Mouse (Mus musculus) liver, embryonic 13.5 days (tissue): ENCODE measurements around the gene Gm527. TPM values are rescaled to one million over a fixed set of nuclear protein-coding genes. Genes with fewer than 3 reads are reported as not detected.

ENCODE experiments used
- ATAC-seq: fragments of 200-750 bp; cut with Nextera tagmentation; 2 replicates; pipeline ENCODE4 v1.8.0; 2017; ENCODE audit warnings: low read depth, mild to moderate bottlenecking, moderate number of reproducible peaks, moderate library complexity
- DNase-seq: peaks from one replicate; pipeline ENCODE4 v3.0.0; 2022
- H3K27ac ChIP-seq: fragments of 300-500 bp; sonication (generic); 2 replicates; pipeline ENCODE4 v1.5.1; 2015; ENCODE audit warnings: moderate library complexity, mild to moderate bottlenecking, inconsistent platforms
- H3K27me3 ChIP-seq: fragments of 300-500 bp; sonication (generic); 2 replicates; pipeline ENCODE4 v1.6.1; 2015; ENCODE audit warnings: mild to moderate bottlenecking, inconsistent platforms
- H3K36me3 ChIP-seq: fragments of 300-500 bp; sonication (generic); 2 replicates; pipeline ENCODE4 v1.6.1; 2015; ENCODE audit warnings: mild to moderate bottlenecking, inconsistent platforms
- H3K4me1 ChIP-seq: fragments of 300-500 bp; sonication (generic); replicated peaks from 2 replicates; pipeline ENCODE4 v1.6.1; 2015; ENCODE audit warnings: inconsistent platforms
- H3K4me2 ChIP-seq: fragments of 300-500 bp; sonication (generic); 2 replicates; pipeline ENCODE4 v1.6.1; 2015; ENCODE audit warnings: inconsistent platforms, mild to moderate bottlenecking, moderate library complexity
- H3K4me3 ChIP-seq: fragments of 300-500 bp; sonication (generic); replicated peaks from 2 replicates; pipeline ENCODE4 v1.5.1; 2015; ENCODE audit warnings: mild to moderate bottlenecking, inconsistent platforms
- H3K9ac ChIP-seq: fragments of 300-500 bp; sonication (generic); 2 replicates; pipeline ENCODE4 v1.6.1; 2015; ENCODE audit warnings: mild to moderate bottlenecking, inconsistent platforms
- H3K9me3 ChIP-seq: fragments of 300-500 bp; sonication (generic); replicated peaks from 2 replicates; pipeline ENCODE4 v1.6.1; 2016; ENCODE audit warnings: inconsistent platforms
- WGBS: fragments of 180-500 bp; shearing (Covaris S2); methylation state at CpG from one replicate; pipeline ENCODE4 v1.1.7; 2015; ENCODE audit not compliant: insufficient replicate concordance; 5-methylcytosine and 5-hydroxymethylcytosine counted together
- polyA plus RNA-seq: library from polyadenylated mRNA; unstranded; fragments of >200 nt; fragmentation: Nextera tagmentation; extraction: Ambion mirVana; gene quantifications from 2 replicates; pipeline ENCODE4 v1.2.1, GENCODE M21; 2015

Gene Gm527
- polyA plus RNA-seq = 0.71 and 1.0 TPM in 2 replicates

DNA sequence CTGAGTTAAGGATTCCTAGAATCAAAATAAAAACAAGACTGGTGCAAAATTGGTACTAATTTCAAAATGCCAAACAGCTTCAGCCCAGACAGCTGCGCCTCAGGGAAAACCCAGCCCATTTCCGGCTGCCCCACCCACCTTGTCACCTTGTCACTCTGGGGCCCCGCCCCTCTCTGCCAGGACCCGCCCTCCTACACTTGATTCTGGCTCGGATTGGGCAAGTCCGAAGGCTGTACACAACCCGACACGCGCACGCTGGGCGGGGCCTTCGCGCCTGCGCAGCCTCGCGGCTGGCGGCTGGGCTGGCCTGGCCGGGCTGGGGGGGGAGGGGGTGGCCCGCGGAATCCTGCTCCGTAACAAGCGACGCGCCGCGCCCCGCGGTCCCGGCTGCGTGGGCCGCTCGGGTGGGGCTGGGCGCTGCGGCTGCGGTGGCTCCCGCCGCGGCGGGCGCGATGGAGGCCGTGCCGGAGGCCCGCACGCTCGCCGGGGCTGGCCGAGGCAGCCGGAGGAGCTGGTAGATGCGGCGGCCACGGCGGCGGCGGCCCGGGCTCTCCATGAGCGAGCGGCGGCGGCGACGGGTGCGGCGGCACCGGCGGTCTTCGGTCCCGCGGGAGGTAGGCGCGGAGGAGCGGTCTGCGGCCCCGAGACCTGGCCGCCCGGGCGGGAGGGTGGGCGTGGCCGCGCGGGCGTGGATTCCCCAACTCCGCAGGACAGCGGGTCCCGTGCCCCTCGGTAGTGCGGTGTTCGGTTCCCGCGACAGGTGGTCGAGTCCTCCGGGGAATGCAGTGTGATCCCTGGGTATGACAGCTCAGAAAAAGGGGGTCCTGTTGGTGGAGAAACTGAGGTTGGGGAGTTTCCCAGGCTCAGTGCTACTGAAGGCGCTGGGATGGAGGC is at the start of gene Gm527:
Gene Gm527, plus strand, starts transcription at position 329 of the 894 bp plus-strand sequence.
- Histone ChIP-seq H3K27me3 (peaks cover 6% of the 10 kb centered on the region; the same call in 1 of the 2 replicates), H3K4me1 (peaks cover 10% of the 10 kb centered on the region), H3K4me3 (peak within 1 kb of the TSS; percentile 84), H3K9ac (peak within 1 kb of the TSS; percentile 79), H3K27ac (peak within 1 kb of the TSS; percentile 39; the same call in 1 of the 2 replicates), H3K4me2 (peak within 1 kb of the TSS; percentile 97), H3K9me3 (no peaks in the 10 kb centered on the region), H3K36me3 (no peaks in the 10 kb centered on the region)
- peak; percentile 100 for ATAC-seq
- DNase-seq = peak; percentile 98
- WGBS = under 1% methylated on average over 57 of the region's 93 CpGs

GRCm38 (mm10) chr12:64871103-64871502 is 46.6 kb upstream of the Gm527 start:
- H3K9ac ChIP-seq = no peak overlapping the region
- H3K27me3 ChIP-seq = no peaks in the 10 kb centered on the region
- no peak overlapping the region for H3K27ac ChIP-seq
- no peak overlapping the region for H3K4me3 ChIP-seq
- no peaks in the 10 kb centered on the region for H3K4me1 ChIP-seq
- DNase-seq = no peak
- ATAC-seq = no peak
- 42% methylated on average over 4 of the region's 4 CpGs for WGBS
- no peaks in the 10 kb centered on the region for H3K36me3 ChIP-seq
- 0 out of 2 replicates have a peak, but pooled peaks cover 4% of the 10 kb centered on the region for H3K9me3 ChIP-seq
- no peak overlapping the region for H3K4me2 ChIP-seq

DNA sequence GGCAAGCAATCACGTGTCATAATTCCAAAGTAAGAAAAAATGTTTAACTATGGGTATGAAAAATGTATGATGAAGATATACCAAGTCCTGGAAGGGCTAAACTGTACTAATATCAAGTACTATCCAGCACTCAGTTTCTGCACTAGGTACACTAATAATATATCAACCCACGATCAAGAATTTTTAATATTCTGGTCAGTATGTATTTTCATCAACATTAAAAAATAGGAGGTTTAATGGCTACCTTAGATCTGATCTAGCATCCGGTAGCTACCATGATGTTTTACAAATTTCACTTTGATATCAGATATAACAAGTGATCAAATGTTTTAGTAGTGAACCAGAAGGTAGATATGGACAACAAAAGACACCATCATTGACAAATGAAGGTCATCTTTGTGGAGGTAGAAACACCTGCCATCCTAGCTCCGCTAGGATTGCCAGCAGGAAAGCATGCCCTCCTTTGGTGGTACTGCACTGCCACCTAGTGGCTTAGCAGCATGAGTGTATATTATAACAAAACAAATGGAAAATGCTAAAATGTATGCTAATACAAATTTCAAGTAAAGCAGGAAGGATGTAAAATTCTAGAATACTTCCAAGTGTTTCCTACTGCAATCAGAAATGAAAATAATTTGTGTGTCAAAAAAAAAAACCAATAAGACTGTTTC is 20.5 kb upstream of the Gm527 start:
- Histone ChIP-seq H3K9ac (no peak overlapping the region), H3K4me1 (no peaks in the 10 kb centered on the region), H3K27me3 (no peaks in the 10 kb centered on the region), H3K36me3 (no peaks in the 10 kb centered on the region), H3K4me3 (no peak overlapping the region), H3K27ac (no peak overlapping the region), H3K9me3 (no peaks in the 10 kb centered on the region), H3K4me2 (no peak overlapping the region)
- no peak for ATAC-seq
- WGBS = 31% methylated on average over 4 of the region's 4 CpGs
- DNase-seq = peak; percentile 13

DNA sequence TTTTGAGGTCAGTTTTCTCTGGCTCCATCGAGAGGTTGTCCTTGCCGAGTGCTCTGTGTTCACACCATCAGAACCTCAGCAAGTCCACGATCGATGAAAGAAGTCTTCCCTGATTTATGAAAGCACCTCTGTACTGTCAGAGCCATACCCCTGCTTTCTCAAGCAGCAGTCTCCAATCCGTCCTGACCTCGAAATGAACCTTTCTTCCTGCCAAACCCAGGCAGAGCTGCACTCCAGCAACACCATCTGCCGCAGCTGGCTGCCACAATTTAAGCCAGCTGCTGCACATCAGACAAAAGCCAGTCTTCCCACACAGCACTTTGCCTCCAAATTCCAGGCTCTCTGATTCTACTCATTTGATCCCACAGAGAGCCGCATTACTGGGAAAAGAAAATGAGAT is 15.2 kb upstream of the Gm527 start:
- no peak for ATAC-seq
- no peaks in the 10 kb centered on the region for H3K36me3 ChIP-seq
- H3K4me3 ChIP-seq = no peak overlapping the region
- WGBS = 53% methylated on average over 8 of the region's 8 CpGs
- no peaks in the 10 kb centered on the region for H3K9me3 ChIP-seq
- no peak overlapping the region for H3K9ac ChIP-seq
- no peak overlapping the region for H3K4me2 ChIP-seq
- no peak overlapping the region for H3K27ac ChIP-seq
- no peak for DNase-seq
- no peaks in the 10 kb centered on the region for H3K4me1 ChIP-seq
- no peaks in the 10 kb centered on the region for H3K27me3 ChIP-seq

GRCm38 (mm10) chr12:64903186-64903585 is 14.5 kb upstream of the Gm527 start:
- Histone ChIP-seq H3K4me2 (no peak overlapping the region), H3K4me3 (no peak overlapping the region), H3K9ac (no peak overlapping the region), H3K27ac (no peak overlapping the region), H3K9me3 (no peaks in the 10 kb centered on the region), H3K36me3 (no peaks in the 10 kb centered on the region), H3K4me1 (no peaks in the 10 kb centered on the region), H3K27me3 (no peaks in the 10 kb centered on the region)
- DNase-seq (no peak), ATAC-seq (no peak)
- WGBS = 60% methylated on average over 8 of the region's 8 CpGs

DNA sequence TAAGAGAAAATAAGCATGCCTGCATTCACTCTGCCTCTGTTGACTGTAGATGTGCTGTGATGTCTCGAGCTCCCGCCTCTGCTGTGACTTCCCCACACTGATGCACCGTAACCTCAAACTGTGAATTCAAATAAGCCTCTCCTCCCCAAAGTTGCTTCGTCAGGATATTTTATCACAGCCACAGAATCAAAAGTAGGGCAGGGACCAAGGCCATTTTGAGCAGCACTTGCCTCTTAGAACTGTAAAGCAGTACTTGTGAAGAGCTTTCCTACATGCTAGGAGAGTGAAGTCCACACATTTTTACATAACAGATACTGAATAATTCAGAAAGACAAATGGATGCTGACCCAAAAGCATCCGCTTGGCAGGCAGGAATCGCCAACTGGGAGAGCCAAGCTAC is 4.7 kb upstream of the Gm527 start:
- Histone ChIP-seq H3K4me1 (0 out of 2 replicates have a peak, but pooled peaks cover 4% of the 10 kb centered on the region), H3K27ac (no peak overlapping the region), H3K27me3 (no peaks in the 10 kb centered on the region), H3K4me3 (no peak overlapping the region), H3K4me2 (no peak overlapping the region), H3K9me3 (no peaks in the 10 kb centered on the region), H3K9ac (no peak overlapping the region), H3K36me3 (no peaks in the 10 kb centered on the region)
- 46% methylated on average over 6 of the region's 6 CpGs for WGBS
- no peak for DNase-seq
- ATAC-seq = no peak

DNA sequence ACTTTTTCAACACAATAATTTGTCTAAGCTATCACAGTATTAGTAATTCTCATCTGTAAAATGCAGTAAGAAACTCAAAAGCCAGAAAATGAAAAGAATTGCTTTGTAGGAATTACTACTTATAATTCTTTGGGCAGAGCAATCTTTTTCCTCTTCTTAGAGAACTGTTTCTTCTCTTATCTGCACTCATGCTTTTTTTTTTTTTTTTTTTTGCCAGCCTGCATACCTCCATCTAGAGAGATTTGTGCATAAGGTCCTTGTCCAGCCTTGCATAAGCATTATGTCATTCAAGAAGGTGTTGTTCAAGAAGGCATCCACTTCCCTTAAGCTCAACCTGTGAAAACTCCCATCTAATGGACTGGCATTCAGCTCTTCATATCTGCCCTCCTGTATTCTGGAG is 971 bp upstream of the Gm527 start:
- no peak for ATAC-seq
- H3K27me3 ChIP-seq = peaks cover 6% of the 10 kb centered on the region; the same call in 1 of the 2 replicates
- no peak overlapping the region for H3K4me3 ChIP-seq
- no peak overlapping the region for H3K4me2 ChIP-seq
- no peak overlapping the region for H3K27ac ChIP-seq
- H3K4me1 ChIP-seq = peaks cover 10% of the 10 kb centered on the region
- no peak overlapping the region for H3K9ac ChIP-seq
- no peaks in the 10 kb centered on the region for H3K36me3 ChIP-seq
- H3K9me3 ChIP-seq = no peaks in the 10 kb centered on the region
- DNase-seq = no peak

GRCm38 (mm10) chr12:64937493-64937892 is 19.8 kb downstream of the Gm527 start:
- H3K4me3 ChIP-seq = no peak overlapping the region
- H3K9ac ChIP-seq = no peak overlapping the region
- H3K27ac ChIP-seq = no peak overlapping the region
- H3K4me2 ChIP-seq = no peak overlapping the region
- DNase-seq (no peak), ATAC-seq (no peak; the same call in 1 of the 2 replicates)
- no peaks in the 10 kb centered on the region for H3K27me3 ChIP-seq
- WGBS = 64% methylated on average over 2 of the region's 2 CpGs
- H3K9me3 ChIP-seq = no peaks in the 10 kb centered on the region
- no peaks in the 10 kb centered on the region for H3K4me1 ChIP-seq
- H3K36me3 ChIP-seq = no peaks in the 10 kb centered on the region

GRCm38 (mm10) chr12:64964560-64964959 is 46.9 kb downstream of the Gm527 start:
- 7% methylated on average over 4 of the region's 4 CpGs for WGBS
- no peaks in the 10 kb centered on the region for H3K9me3 ChIP-seq
- H3K36me3 ChIP-seq = no peaks in the 10 kb centered on the region
- H3K9ac ChIP-seq = peak overlapping the region; percentile 77
- peak overlapping the region; percentile 69 for H3K27ac ChIP-seq
- H3K27me3 ChIP-seq = no peaks in the 10 kb centered on the region
- ATAC-seq (no peak), DNase-seq (no peak)
- H3K4me3 ChIP-seq = peak overlapping the region; percentile 96
- peak overlapping the region; percentile 87 for H3K4me2 ChIP-seq
- H3K4me1 ChIP-seq = peaks cover 42% of the 10 kb centered on the region

- under 1% methylated on average over 45 of the region's 45 CpGs for WGBS
- Histone ChIP-seq H3K4me2 (peak within 1 kb of the TSS; percentile 87), H3K27me3 (no peaks in the 10 kb centered on the region), H3K9me3 (no peaks in the 10 kb centered on the region), H3K27ac (peak within 1 kb of the TSS; percentile 79), H3K36me3 (no peaks in the 10 kb centered on the region), H3K9ac (peak within 1 kb of the TSS; percentile 86), H3K4me1 (peaks cover 49% of the 10 kb centered on the region), H3K4me3 (peak within 1 kb of the TSS; percentile 96)
- peak; percentile 98 for ATAC-seq
- peak; percentile 98 for DNase-seq
These were observed 47.7 kb downstream of the Gm527 start, which contains the start of the genes Klhl28 and Togaram1 for GRCm38 (mm10) chr12:64965124-64966026. TSS of gene Klhl28 (minus strand) at chr12:64965534. TSS of gene Togaram1 (plus strand) at chr12:64965804.
